Mouse (Mus musculus): ENCODE results near the gene Agfg2.

- TF ChIP-seq EP300 (IDR thresholded peaks at IDR 0.05), result peak; percentile 93
- no peak for TF ChIP-seq CTCF (IDR thresholded peaks at IDR 0.05)
These were observed 24.4 kb downstream of the Agfg2 start for GRCm38 (mm10) chr5:137660064-137660688.

Data from lung, postnatal 0 days (tissue).